Mouse (Mus musculus) liver, embryonic 12.5 days (tissue): ENCODE measurements around the gene Clps. TPM values are rescaled to one million over a fixed set of nuclear protein-coding genes. Genes with fewer than 3 reads are reported as not detected.
"Not testable (repeated sequence)": the region's sequence is repeated elsewhere in the genome, so short reads cannot be mapped to it uniquely, and the experiment has no call there.

Experiments
- ATAC-seq: fragments of 200-750 bp; cut with Nextera tagmentation; 2 replicates; pipeline ENCODE4 v1.8.0; 2017; ENCODE audit warnings: moderate number of reproducible peaks, mild to moderate bottlenecking, moderate library complexity
- H3K27ac ChIP-seq: fragments of 300-500 bp; sonication (generic); 2 replicates; pipeline ENCODE4 v1.5.1; 2016; ENCODE audit warnings: mild to moderate bottlenecking
- H3K27me3 ChIP-seq: fragments of 300-500 bp; sonication (generic); replicated peaks from 2 replicates; pipeline ENCODE4 v1.6.1; 2016; ENCODE audit warnings: mild to moderate bottlenecking, moderate library complexity
- H3K36me3 ChIP-seq: fragments of 300-500 bp; sonication (generic); 2 replicates; pipeline ENCODE4 v1.6.1; 2016; ENCODE audit warnings: mild to moderate bottlenecking, moderate library complexity
- H3K4me1 ChIP-seq: fragments of 300-500 bp; sonication (generic); 2 replicates; pipeline ENCODE4 v1.6.1; 2016
- H3K4me2 ChIP-seq: fragments of 300-500 bp; sonication (generic); 2 replicates; pipeline ENCODE4 v1.6.1; 2016; ENCODE audit warnings: mild to moderate bottlenecking, moderate library complexity
- H3K4me3 ChIP-seq: fragments of 300-500 bp; sonication (generic); 2 replicates; pipeline ENCODE4 v1.5.1; 2016; ENCODE audit warnings: mild to moderate bottlenecking, moderate library complexity
- H3K9ac ChIP-seq: fragments of 300-500 bp; sonication (generic); 2 replicates; pipeline ENCODE4 v1.6.1; 2016; ENCODE audit warnings: mild to moderate bottlenecking, moderate library complexity
- H3K9me3 ChIP-seq: fragments of 300-500 bp; sonication (generic); replicated peaks from 2 replicates; pipeline ENCODE4 v1.6.1; 2016; ENCODE audit warnings: mild to moderate bottlenecking, moderate library complexity
- WGBS: fragments of 180-500 bp; shearing (Covaris S2); methylation state at CpG from one replicate; pipeline ENCODE4 v1.1.7; 2016; ENCODE audit not compliant: insufficient replicate concordance; 5-methylcytosine and 5-hydroxymethylcytosine counted together
- polyA plus RNA-seq: library from polyadenylated mRNA; unstranded; fragments of >200 nt; fragmentation: Nextera tagmentation; extraction: Ambion mirVana; gene quantifications from 2 replicates; pipeline ENCODE4 v1.2.1, GENCODE M21; 2016

The Clps gene
- polyA plus RNA-seq, 1 experiment from 2014 or later = 2.3 TPM

DNA sequence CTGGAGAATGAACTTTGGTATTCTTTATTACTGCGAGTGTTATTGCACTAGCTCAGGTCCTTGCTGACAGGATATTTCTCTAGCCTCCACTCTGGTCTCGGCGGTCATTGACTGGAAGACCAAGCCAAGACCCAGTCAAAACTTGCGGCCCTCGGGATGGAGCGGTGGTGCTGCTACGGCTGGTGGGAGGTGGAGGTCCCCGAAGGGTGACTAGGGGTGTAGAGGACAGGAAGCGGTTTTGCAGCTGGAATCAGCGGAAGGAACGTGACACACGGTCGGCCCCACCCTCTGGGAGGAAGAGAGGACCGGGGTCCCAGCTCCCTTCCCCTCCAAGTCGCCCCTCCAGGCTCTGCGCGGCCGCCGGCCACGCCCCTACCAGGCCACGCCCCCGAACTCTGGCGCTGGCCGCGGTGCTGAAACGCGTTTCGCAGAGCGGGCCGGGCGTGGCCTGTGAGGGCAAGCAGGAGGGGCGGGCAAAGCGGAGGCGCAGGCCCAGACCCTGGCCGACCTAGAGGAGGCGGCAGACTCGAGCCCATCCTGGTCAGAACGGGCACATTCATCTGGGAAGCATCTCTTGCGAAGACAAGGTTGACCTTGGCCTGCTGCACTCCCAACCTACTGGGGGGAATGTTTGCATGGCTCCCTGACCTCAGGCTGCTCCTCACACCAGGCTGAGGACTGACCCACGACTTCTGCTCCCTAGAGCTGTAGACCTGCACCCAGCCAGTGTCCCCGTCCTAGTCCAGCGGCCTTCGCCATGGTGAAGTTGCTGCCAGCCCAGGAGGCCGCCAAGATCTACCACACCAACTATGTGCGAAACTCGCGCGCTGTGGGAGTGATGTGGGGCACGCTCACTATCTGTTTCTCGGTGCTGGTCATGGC is 14.9 kb upstream of the Clps start, which contains the start of gene Lhfpl5:
Gene Lhfpl5 (plus strand): TSS at position 398 of the 882 bp plus-strand sequence.
- ATAC-seq = peak; percentile 62
- H3K9me3 ChIP-seq = no peaks in the 10 kb centered on the region
- 14% methylated on average over 50 of the region's 50 CpGs for WGBS
- H3K4me1 ChIP-seq = peaks cover 7% of the 10 kb centered on the region
- 0 out of 2 replicates have a peak within 1 kb of the TSS, but pooled peaks have one; percentile 14 for H3K4me3 ChIP-seq
- H3K27ac ChIP-seq = no peak within 1 kb of the TSS
- no peaks in the 10 kb centered on the region for H3K36me3 ChIP-seq
- H3K9ac ChIP-seq = no peak within 1 kb of the TSS
- peak within 1 kb of the TSS; percentile 45 for H3K4me2 ChIP-seq
- H3K27me3 ChIP-seq = peaks cover 22% of the 10 kb centered on the region

DNA sequence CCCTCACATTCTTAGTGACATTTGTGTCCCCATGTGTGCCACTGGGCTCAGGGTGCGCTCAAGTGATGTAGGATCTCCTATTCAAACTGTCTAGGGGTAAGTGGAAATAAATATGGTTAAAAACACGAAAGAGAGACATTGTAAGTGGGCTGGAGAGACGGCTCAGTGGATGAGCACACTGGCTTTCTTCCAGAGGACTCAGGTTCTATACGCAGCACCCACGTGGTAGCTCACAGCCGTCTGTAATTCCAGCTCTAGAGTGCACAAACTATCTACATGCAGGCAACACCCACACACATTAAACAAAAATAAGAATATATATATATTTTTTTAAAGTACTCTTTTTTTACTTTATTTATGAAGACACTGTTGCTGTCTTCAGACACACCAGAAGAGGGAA is 12.4 kb upstream of the Clps start:
- Histone ChIP-seq H3K9me3 (no peaks in the 10 kb centered on the region), H3K4me1 (peaks cover 7% of the 10 kb centered on the region), H3K27me3 (peaks cover 22% of the 10 kb centered on the region), H3K27ac (no peak overlapping the region), H3K4me2 (no peak overlapping the region), H3K9ac (no peak overlapping the region), H3K36me3 (no peaks in the 10 kb centered on the region), H3K4me3 (no peak overlapping the region)
- WGBS = 65% methylated on average over 6 of the region's 6 CpGs
- no peak for ATAC-seq

DNA sequence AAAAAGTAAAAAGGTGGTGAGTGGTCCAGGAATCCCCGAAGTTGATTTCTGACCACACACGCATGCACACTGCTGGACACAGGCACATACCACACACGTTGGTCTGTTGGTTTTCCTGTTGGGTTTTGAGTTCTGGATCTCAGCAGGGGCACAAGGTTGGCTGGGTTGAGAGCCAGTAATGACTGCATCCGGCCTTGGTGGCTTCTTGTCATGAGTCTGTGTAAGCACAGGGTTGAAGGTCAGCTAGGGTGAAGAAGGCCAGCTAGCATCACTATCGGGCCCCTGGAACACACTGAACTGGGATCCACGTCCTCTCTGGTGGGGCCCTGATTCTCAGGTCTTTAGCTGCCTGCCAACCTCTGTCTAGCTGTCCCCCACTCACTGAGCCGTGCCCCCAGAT is 12.0 kb upstream of the Clps start:
- H3K27ac ChIP-seq = no peak overlapping the region

DNA sequence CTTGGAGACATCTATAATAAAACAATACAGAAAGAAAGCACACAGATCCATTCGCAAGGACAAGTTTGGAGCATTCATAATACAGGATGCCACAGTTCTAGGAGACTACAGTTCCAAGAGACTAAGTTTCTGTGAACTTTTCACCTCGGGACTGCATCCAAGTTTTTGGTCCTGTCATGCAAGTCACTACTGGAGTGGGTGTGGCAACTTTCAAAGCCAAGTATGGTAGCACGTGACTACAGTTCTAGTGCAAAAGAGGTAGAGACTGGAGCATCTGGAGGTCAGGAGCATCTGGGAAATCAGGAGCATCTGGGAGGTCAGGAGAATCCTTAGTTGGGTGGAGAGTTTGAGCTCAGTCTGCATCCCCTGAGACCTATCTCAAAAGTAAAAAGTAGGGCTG is 11.3 kb upstream of the Clps start:
- ATAC-seq = no peak
- Histone ChIP-seq H3K9ac (no peak overlapping the region), H3K27me3 (peaks cover 22% of the 10 kb centered on the region), H3K9me3 (no peaks in the 10 kb centered on the region), H3K4me3 (no peak overlapping the region), H3K4me2 (no peak overlapping the region), H3K27ac (no peak overlapping the region), H3K36me3 (no peaks in the 10 kb centered on the region), H3K4me1 (peaks cover 7% of the 10 kb centered on the region)
- WGBS = 62% methylated on average over 3 of the region's 3 CpGs

More for the DNA sequence above, 12.0 kb upstream of the Clps start:
- no peak for ATAC-seq
- Histone ChIP-seq H3K4me3 (no peak overlapping the region), H3K4me2 (no peak overlapping the region), H3K36me3 (no peaks in the 10 kb centered on the region), H3K27me3 (peaks cover 22% of the 10 kb centered on the region), H3K9me3 (no peaks in the 10 kb centered on the region), H3K4me1 (peaks cover 7% of the 10 kb centered on the region), H3K9ac (no peak overlapping the region)
- WGBS = 58% methylated on average over 7 of the region's 7 CpGs

DNA sequence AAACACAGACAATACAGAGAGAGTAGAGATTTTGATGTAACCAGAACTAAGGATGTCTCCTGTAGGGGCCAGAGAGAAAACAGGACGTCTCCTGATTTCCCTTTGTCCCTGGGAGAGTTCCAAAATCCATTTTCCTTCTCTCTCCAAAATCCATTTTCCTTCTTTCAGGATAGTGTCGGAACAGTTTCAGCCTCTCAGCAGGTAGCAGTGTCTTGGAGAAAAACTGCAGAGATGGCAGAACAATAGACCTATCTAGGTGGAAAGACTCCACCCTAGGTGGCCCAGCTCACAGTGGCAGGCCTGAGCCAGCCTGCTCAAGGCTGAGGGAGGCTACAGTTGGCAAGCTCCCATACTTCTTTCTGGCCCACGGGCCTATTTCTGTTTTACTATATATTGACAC is 7.0 kb upstream of the Clps start:
- 46% methylated on average over 3 of the region's 3 CpGs for WGBS

DNA sequence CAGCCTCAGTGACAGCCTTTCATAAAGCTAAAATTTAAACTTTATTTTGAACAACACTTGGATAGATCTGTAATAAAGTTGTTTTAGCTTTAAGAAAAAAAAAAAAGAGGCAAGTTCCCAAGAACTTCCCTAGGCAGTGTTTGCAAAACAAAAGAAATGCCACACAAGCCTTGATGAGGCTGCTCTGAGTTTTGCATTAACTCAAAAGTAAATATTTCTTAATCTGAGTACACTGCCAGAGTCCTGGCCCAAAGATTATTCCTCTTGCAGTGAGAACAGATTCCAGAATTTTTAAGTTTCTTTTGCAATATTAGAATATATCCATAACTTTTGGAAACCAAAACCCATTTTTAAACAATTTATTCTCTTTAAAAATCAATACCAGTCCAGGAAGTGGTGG is 4.6 kb upstream of the Clps start:
- Histone ChIP-seq H3K9ac (no peak overlapping the region), H3K36me3 (no peaks in the 10 kb centered on the region), H3K4me1 (peaks cover 5% of the 10 kb centered on the region; the same call in 1 of the 2 replicates), H3K9me3 (no peaks in the 10 kb centered on the region), H3K27me3 (0 out of 2 replicates have a peak, but pooled peaks cover 5% of the 10 kb centered on the region), H3K4me2 (no peak overlapping the region), H3K4me3 (no peak overlapping the region), H3K27ac (no peak overlapping the region)
- ATAC-seq = no peak

More for the DNA sequence above, 7.0 kb upstream of the Clps start:
- no peak overlapping the region for H3K4me2 ChIP-seq
- H3K36me3 ChIP-seq = no peaks in the 10 kb centered on the region
- H3K27ac ChIP-seq = no peak overlapping the region
- H3K4me1 ChIP-seq = no peaks in the 10 kb centered on the region
- no peak overlapping the region for H3K9ac ChIP-seq
- no peaks in the 10 kb centered on the region for H3K9me3 ChIP-seq
- ATAC-seq = no peak
- H3K27me3 ChIP-seq = no peaks in the 10 kb centered on the region
- H3K4me3 ChIP-seq = no peak overlapping the region

DNA sequence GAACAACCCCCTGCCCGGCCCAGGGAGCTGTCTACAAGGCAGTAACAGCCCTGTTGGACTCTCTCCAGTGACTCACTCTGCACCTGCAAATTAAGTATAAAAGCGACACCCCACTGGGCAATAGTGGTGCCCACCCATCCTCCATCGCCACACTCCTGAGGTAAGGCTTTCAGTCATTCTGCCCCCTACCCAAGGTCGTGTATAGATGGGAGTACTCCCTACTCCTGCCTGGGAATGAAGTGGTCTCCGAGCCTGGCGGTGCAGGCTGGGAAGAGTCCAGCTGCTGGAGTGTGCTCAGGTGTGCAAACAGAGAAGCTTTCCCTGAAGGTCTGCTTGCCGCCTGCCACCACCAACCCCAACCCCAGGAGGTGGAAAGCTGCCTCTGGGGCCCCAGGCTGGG is 1.0 kb upstream of the Clps start:
- no peak overlapping the region for H3K4me2 ChIP-seq
- H3K4me1 ChIP-seq = peaks cover 10% of the 10 kb centered on the region
- no peaks in the 10 kb centered on the region for H3K9me3 ChIP-seq
- WGBS = 47% methylated on average over 7 of the region's 7 CpGs
- H3K4me3 ChIP-seq = no peak overlapping the region
- H3K9ac ChIP-seq = no peak overlapping the region
- peaks cover 9% of the 10 kb centered on the region; the same call in 1 of the 2 replicates for H3K27me3 ChIP-seq
- ATAC-seq = no peak
- no peaks in the 10 kb centered on the region for H3K36me3 ChIP-seq
- H3K27ac ChIP-seq = no peak overlapping the region

DNA sequence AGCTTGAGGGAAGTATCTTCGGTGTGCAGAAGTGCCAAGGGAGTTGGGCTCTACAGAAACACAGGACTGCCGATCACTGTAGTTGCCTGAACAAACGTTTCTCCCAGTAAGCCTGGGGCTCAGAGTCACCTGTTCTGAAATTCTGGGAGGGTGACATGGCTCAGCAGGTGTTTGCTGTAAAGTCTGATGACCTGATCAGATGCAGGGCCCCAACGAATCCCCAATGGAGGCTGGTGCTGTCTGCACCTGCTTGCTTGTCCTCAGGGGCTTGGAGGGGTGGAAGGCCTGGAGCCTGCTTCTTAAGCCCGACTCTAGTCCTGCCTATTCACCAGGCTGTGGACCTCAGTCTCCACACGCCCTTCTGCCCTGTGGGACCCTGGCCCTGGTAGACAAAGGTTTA is 2.8 kb downstream of the Clps start:
- 58% methylated on average over 6 of the region's 6 CpGs for WGBS
- ATAC-seq = no peak
- H3K4me2 ChIP-seq = no peak overlapping the region
- H3K27me3 ChIP-seq = peaks cover 9% of the 10 kb centered on the region; the same call in 1 of the 2 replicates
- peaks cover 18% of the 10 kb centered on the region for H3K4me1 ChIP-seq
- no peaks in the 10 kb centered on the region for H3K36me3 ChIP-seq
- H3K9ac ChIP-seq = no peak overlapping the region
- no peaks in the 10 kb centered on the region for H3K9me3 ChIP-seq
- no peak overlapping the region for H3K27ac ChIP-seq
- H3K4me3 ChIP-seq = no peak overlapping the region

DNA sequence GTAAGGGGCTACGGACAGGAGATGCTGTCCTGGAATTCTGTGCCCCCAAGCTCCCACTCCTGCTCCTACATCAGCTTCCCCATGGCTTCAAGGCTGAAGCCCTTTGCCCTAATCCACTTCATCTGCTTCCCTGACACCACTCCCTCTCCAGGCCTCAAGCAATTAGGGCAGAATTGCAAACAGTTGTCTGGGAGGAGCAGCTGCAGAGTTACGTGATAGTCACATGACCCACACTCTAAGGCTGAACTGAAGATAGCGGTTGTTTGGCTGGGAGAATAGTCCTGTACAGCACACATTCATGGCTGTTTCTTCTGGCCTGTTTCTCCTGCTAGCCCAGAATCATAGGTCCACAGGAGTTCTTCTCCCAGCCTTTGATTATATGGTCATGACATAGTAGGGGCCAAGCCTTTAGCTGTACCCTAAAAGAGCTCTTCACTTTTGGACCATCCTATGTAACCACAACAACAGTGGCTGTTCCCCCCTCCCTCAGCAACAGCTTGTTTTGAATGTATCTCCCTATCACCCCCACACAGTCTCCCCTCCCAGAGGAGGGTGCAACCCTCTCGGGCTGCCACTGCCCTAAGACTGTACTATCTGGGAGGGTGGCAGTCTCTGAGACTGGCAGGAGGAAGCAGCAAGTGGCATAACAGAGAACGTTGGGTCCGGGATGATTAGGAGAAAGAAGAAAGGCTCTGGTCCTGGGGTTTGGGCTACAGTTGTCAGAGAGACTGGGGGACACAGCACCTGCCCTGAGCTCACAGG is 3.8 kb downstream of the Clps start:
- H3K4me3 ChIP-seq = no peak overlapping the region
- WGBS = 30% methylated on average over 6 of the region's 6 CpGs
- no peaks in the 10 kb centered on the region for H3K36me3 ChIP-seq
- peaks cover 18% of the 10 kb centered on the region for H3K4me1 ChIP-seq
- H3K9ac ChIP-seq = no peak overlapping the region
- no peak overlapping the region for H3K4me2 ChIP-seq
- peaks cover 9% of the 10 kb centered on the region; the same call in 1 of the 2 replicates for H3K27me3 ChIP-seq
- ATAC-seq = peak; percentile 33; the same call in 1 of the 2 replicates
- no peak overlapping the region for H3K27ac ChIP-seq
- no peaks in the 10 kb centered on the region for H3K9me3 ChIP-seq

DNA sequence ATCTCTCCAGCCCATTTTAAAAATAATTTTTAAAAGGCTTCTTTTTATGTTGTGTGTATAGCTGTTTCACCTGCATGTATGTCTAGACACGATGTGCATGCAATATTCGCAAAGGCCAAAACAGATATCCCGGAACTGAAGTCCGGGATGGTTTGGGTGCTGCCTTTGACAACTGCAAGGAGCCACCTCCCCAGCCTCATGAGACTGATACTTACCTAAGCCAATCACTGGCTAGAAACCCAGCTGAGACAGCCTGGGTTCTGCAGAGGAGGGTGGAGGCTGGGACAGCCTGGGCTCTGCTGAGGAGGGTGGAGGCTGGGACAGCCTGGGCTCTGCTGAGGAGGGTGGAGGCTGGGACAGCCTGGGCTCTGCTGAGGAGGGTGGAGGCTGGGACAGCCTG is 6.5 kb downstream of the Clps start:
- WGBS = 76% methylated on average over 4 of the region's 4 CpGs

DNA sequence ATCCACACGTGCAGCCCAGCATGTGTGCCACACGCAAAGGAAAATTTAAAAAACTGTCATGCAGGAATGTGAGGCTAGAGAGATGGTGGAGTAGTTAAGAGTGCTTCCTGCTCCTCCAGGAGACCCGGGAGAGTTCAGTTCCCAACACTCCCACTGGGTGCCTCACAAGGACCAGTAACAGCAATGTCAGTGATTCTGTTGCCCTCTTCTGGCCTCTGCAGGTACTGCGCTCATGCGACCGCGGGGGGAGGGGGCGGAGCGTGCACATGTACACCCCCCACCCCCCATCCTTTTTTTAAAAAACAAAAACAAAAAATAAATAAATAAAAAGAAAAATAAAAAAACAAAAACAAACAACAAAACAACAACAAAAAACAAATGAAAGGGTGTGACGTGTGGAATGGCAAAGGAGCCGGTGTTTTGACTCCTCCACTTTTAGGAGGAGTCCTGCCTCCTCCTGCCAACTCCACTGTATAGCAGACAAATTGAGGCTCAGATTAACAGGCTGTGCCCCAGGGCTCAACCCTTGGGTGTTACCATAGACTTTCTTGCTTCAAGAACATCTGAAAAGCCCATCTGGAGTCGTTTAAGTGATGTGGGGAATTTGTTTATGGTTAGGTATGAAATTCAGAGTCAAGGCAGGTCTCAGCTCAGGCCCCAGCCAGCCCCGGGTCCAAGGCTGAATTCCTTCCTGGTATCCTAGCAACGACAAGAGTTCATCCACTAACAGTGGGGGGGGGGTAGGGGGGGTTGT is 7.3 kb downstream of the Clps start:
- H3K4me3 ChIP-seq = no peak overlapping the region
- H3K4me1 ChIP-seq = peaks cover 13% of the 10 kb centered on the region
- H3K9ac ChIP-seq = no peak overlapping the region
- 14% methylated on average over 14 of the region's 14 CpGs for WGBS
- no peak for ATAC-seq
- no peaks in the 10 kb centered on the region for H3K9me3 ChIP-seq
- no peak overlapping the region for H3K4me2 ChIP-seq
- peaks cover 17% of the 10 kb centered on the region; the same call in 1 of the 2 replicates for H3K27me3 ChIP-seq
- H3K36me3 ChIP-seq = no peaks in the 10 kb centered on the region
- no peak overlapping the region for H3K27ac ChIP-seq

More for the DNA sequence above, 6.5 kb downstream of the Clps start:
- not testable (repeated sequence) for H3K36me3 ChIP-seq, H3K4me2 ChIP-seq, H3K9me3 ChIP-seq, H3K4me3 ChIP-seq, ATAC-seq, H3K9ac ChIP-seq, H3K27ac ChIP-seq
- Histone ChIP-seq H3K27me3 (peaks cover 14% of the 10 kb centered on the region; the same call in 1 of the 2 replicates), H3K4me1 (peaks cover 13% of the 10 kb centered on the region)
